Mouse (Mus musculus): ENCODE measurements around the gene Pank4. TPM values are rescaled to one million over a fixed set of nuclear protein-coding genes. Genes with fewer than 3 reads are reported as not detected.

Gene Pank4
- polyA plus RNA-seq, 1 experiment from 2014 or later, result 42.0 TPM

GRCm38 (mm10) chr4:154929088-154929660 lies 34.7 kb upstream of the Pank4 start:
- no peak overlapping the region for H3K4me3 ChIP-seq (replicated peaks)
- no peak overlapping the region for H3K9ac ChIP-seq (replicated peaks)
- no peak for ATAC-seq
- H3K36me3 ChIP-seq, result no peaks in the 10 kb centered on the region
- peaks cover 7% of the 10 kb centered on the region; the same call in 1 of the 2 replicates for H3K4me1 ChIP-seq (replicated peaks)
- H3K4me2 ChIP-seq (replicated peaks), result no peak overlapping the region
- WGBS, result 87% methylated on average over 12 of the region's 12 CpGs
- H3K27ac ChIP-seq, result no peak overlapping the region
- H3K27me3 ChIP-seq, result no peaks in the 10 kb centered on the region
- H3K9me3 ChIP-seq, result no peaks in the 10 kb centered on the region

DNA sequence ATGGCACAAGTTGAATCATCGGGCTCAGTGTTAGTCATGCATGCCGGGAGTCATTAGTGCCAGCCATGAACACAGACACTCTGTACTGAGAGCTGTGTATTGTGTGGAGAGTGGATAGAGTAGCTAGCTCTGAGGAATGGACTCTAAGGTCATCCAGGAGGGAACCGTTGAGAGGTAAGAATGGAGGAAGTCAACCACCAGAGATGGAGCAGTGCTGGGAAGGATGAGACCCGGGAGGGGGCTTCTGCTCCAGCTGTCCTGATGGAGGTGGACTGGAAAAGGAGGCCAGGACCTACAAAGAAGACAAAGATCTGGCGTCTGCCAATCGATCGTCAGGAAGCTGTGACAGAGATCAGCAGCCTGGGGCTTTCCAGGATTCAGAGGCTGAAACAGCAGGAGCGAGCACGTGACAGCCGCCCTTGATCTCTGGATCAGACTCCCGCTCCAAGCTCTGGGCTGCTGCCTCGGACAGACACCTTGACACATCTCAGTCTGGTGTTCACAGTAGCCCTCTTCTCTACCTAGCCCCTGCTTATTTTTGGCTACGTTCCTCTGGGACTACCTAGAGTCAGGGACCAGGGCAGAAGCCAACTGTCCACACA lies 30.5 kb upstream of the Pank4 start:
- H3K27ac ChIP-seq, result no peak overlapping the region
- no peak overlapping the region for H3K4me3 ChIP-seq (replicated peaks)
- no peaks in the 10 kb centered on the region for H3K9me3 ChIP-seq
- 56% methylated on average over 13 of the region's 13 CpGs for WGBS
- ATAC-seq, result no peak
- no peak overlapping the region for H3K4me2 ChIP-seq (replicated peaks)
- H3K27me3 ChIP-seq, result no peaks in the 10 kb centered on the region
- no peaks in the 10 kb centered on the region for H3K36me3 ChIP-seq
- peaks cover 14% of the 10 kb centered on the region for H3K4me1 ChIP-seq (replicated peaks)
- no peak overlapping the region for H3K9ac ChIP-seq (replicated peaks)

DNA sequence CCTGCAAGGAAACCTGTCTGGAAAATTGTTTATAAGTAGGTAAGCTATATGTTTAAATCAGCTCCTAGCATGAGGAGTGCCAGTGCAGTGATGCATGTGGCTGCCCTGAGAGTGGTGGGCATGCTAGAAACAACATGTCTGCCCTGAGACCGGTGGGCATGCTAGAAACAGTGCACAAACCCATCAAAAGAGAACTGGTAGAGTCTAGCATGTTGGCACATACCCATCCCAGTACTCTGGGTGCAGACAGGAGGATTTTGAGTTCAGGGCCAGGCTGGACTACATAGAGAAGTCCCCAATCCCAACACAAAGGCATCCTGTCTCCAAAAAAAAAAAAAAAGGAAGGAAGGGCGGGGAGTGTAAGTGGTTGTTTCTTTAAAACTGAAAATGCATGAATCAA lies 29.1 kb upstream of the Pank4 start:
- H3K27ac ChIP-seq, result no peak overlapping the region
- H3K36me3 ChIP-seq, result no peaks in the 10 kb centered on the region
- WGBS, result 85% methylated on average over 2 of the region's 2 CpGs
- H3K9me3 ChIP-seq, result no peaks in the 10 kb centered on the region
- H3K4me1 ChIP-seq (replicated peaks), result peaks cover 14% of the 10 kb centered on the region
- no peak overlapping the region for H3K9ac ChIP-seq (replicated peaks)
- no peak overlapping the region for H3K4me3 ChIP-seq (replicated peaks)
- no peak for ATAC-seq
- H3K4me2 ChIP-seq (replicated peaks), result no peak overlapping the region
- H3K27me3 ChIP-seq, result no peaks in the 10 kb centered on the region

DNA sequence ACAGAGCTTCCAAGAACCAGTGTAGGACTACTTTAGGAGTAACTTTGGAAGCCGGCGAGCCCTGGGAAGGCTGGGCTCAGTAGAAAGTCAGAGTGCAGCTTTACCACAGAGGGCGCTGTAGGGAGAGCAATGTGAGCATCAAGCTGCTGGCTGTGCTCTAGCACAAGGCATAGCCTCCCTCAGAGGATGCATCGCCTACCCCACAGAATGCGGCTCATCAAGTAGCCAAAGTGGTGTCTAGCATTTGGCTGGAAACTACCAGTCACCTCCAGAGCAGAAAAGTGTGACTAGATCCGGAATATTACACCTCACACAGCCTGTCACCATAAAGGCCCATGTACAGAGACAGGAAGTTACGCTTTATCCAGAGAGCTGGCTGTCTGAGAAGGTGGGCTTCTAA lies 28.1 kb upstream of the Pank4 start:
- H3K9ac ChIP-seq (replicated peaks), result no peak overlapping the region
- no peaks in the 10 kb centered on the region for H3K9me3 ChIP-seq
- no peaks in the 10 kb centered on the region for H3K36me3 ChIP-seq
- no peaks in the 10 kb centered on the region for H3K27me3 ChIP-seq
- WGBS, result 73% methylated on average over 7 of the region's 7 CpGs
- peaks cover 14% of the 10 kb centered on the region for H3K4me1 ChIP-seq (replicated peaks)
- no peak overlapping the region for H3K4me2 ChIP-seq (replicated peaks)
- ATAC-seq, result no peak
- H3K27ac ChIP-seq, result no peak overlapping the region
- no peak overlapping the region for H3K4me3 ChIP-seq (replicated peaks)

GRCm38 (mm10) chr4:154936542-154937255 lies 27.2 kb upstream of the Pank4 start:
- Histone ChIP-seq H3K9ac (replicated peaks) (no peak overlapping the region), H3K36me3 (no peaks in the 10 kb centered on the region), H3K4me3 (replicated peaks) (no peak overlapping the region), H3K4me2 (replicated peaks) (no peak overlapping the region), H3K4me1 (replicated peaks) (peaks cover 14% of the 10 kb centered on the region), H3K27ac (no peak overlapping the region), H3K9me3 (no peaks in the 10 kb centered on the region), H3K27me3 (no peaks in the 10 kb centered on the region)
- no peak for ATAC-seq
- 40% methylated on average over 8 of the region's 8 CpGs for WGBS

DNA sequence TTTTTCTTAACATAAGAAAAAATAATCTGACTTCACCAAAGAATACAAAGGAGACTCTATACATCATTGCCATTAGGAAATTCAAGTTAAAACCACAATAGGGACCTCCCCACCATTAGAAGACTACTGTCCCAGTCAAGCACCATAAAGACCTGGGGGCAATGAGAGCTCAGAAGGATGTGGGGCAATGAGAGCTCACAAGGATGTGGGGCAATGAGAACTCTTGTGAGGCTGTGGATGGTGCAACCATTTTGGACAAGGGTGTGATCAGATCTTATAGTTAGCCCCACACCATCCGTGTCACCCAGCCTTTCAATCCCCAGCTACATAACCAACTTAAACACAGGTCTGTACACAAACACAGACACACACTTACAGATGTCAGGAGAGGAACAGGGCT lies 26.2 kb upstream of the Pank4 start:
- Histone ChIP-seq H3K9ac (replicated peaks) (no peak overlapping the region), H3K4me1 (replicated peaks) (peaks cover 14% of the 10 kb centered on the region), H3K27ac (no peak overlapping the region), H3K36me3 (no peaks in the 10 kb centered on the region), H3K4me3 (replicated peaks) (no peak overlapping the region), H3K4me2 (replicated peaks) (no peak overlapping the region), H3K27me3 (no peaks in the 10 kb centered on the region), H3K9me3 (no peaks in the 10 kb centered on the region)
- no peak for ATAC-seq
- WGBS, result 82% methylated on average over 1 of the region's 1 CpGs

DNA sequence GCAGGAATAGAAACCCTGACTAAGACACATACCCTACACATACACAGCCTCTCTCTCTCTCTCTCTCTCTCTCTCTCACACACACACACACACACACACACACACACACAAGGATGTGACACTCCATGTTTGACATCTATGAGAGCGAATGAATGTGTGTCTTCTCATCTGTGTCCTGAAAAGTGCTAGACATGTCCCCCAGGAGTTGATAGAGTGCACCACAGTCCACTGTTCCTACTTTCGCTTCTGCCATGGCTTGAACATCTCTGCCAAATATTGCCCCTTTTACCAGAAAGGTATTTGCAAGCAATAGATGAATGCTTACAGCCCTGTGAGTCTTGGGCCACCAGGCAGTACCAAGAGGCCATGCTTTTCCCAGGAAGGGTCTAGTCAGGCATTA lies 23.8 kb upstream of the Pank4 start:
- H3K9me3 ChIP-seq, result no peaks in the 10 kb centered on the region
- no peaks in the 10 kb centered on the region for H3K27me3 ChIP-seq
- H3K4me2 ChIP-seq (replicated peaks), result no peak overlapping the region
- H3K4me1 ChIP-seq (replicated peaks), result peaks cover 9% of the 10 kb centered on the region
- no peak overlapping the region for H3K9ac ChIP-seq (replicated peaks)
- H3K4me3 ChIP-seq (replicated peaks), result no peak overlapping the region
- ATAC-seq, result no peak
- H3K27ac ChIP-seq, result no peak overlapping the region
- H3K36me3 ChIP-seq, result no peaks in the 10 kb centered on the region
- WGBS, result 88% methylated on average over 2 of the region's 2 CpGs

- Histone ChIP-seq H3K9me3 (no peaks in the 10 kb centered on the region), H3K27me3 (no peaks in the 10 kb centered on the region), H3K9ac (replicated peaks) (no peak overlapping the region), H3K4me1 (replicated peaks) (peaks cover 19% of the 10 kb centered on the region), H3K36me3 (no peaks in the 10 kb centered on the region), H3K4me3 (replicated peaks) (no peak overlapping the region), H3K4me2 (replicated peaks) (no peak overlapping the region), H3K27ac (no peak overlapping the region)
- WGBS, result 90% methylated on average over 5 of the region's 5 CpGs
- ATAC-seq, result no peak
Measured at GRCm38 (mm10) chr4:154941831-154942230, 22.1 kb upstream of the Pank4 start.

DNA sequence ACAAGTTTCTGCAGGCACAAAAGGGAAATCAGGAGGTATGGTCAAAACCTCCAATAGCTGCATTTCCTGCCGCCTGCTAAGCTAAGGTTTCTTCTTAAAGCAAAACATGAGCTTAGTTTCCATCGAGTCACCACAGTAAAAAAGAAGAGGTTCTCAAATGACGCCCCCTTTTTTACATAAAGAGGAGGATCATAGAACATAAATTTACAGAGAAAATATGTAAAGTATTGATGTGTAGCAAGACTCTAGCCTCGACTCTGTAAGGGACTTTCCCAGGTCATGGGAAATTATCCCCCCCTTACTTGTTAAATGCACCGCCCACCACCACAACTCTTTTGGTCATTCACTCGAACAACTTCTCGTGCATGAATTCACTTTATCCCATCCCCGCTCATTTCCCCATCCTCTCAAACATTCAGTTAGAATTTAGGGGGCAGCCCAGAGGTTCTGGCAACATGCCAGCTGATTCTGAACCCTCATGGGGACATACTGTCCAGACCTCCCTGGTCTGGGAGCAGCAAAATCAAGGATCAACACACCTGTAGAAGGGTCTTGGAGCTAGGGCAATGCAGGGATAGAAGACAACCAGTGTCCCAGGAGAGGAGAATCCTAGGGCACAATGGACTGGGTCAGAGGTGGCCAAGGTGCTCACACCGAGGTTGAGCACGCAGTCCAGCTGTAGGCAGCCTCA lies 21.1 kb upstream of the Pank4 start:
- H3K36me3 ChIP-seq, result no peaks in the 10 kb centered on the region
- H3K27ac ChIP-seq, result no peak overlapping the region
- peaks cover 22% of the 10 kb centered on the region for H3K4me1 ChIP-seq (replicated peaks)
- no peak overlapping the region for H3K9ac ChIP-seq (replicated peaks)
- H3K27me3 ChIP-seq, result no peaks in the 10 kb centered on the region
- no peak overlapping the region for H3K4me2 ChIP-seq (replicated peaks)
- no peaks in the 10 kb centered on the region for H3K9me3 ChIP-seq
- H3K4me3 ChIP-seq (replicated peaks), result no peak overlapping the region
- ATAC-seq, result no peak
- 84% methylated on average over 10 of the region's 10 CpGs for WGBS

DNA sequence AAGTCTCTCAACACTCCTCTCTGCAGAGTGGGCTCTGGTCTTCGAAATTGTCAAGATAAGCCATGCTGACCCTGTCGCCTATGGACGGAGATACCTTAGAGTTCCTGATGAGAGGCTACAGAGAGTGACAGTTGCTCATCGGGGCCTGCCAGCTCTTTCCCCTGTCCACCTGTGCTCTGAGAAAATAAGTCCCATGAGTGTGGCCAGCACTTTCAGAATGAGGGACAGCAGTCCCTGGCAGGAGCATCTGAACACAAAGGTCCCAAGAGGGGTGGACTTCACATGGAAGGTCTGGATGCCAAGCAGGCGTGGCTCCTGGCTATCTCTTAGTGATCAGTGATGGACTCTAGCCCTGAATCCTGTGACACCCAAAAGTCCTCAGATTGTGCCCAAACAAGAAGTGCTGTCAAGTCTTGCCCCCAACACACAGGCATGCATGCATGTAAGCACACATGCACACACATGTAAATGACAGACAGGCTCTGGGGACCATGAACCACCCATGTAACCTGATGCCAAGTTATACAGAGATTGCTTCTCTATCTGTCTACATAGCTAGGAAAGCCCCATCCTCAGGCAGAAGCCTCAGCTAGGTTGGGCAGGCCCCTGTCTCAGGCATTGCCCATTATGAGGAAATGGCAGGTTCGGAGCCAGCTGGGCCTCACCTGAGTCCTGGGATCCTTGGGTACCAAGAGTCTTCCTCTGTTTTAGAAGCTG lies 20.4 kb upstream of the Pank4 start:
- no peaks in the 10 kb centered on the region for H3K27me3 ChIP-seq
- H3K9me3 ChIP-seq, result no peaks in the 10 kb centered on the region
- H3K9ac ChIP-seq (replicated peaks), result no peak overlapping the region
- WGBS, result 93% methylated on average over 6 of the region's 6 CpGs
- H3K4me1 ChIP-seq (replicated peaks), result peaks cover 25% of the 10 kb centered on the region
- H3K27ac ChIP-seq, result no peak overlapping the region
- H3K4me2 ChIP-seq (replicated peaks), result no peak overlapping the region
- no peaks in the 10 kb centered on the region for H3K36me3 ChIP-seq
- no peak overlapping the region for H3K4me3 ChIP-seq (replicated peaks)
- no peak for ATAC-seq

GRCm38 (mm10) chr4:154944121-154944590 lies 19.8 kb upstream of the Pank4 start:
- Histone ChIP-seq H3K27ac (no peak overlapping the region), H3K36me3 (no peaks in the 10 kb centered on the region), H3K4me1 (replicated peaks) (peaks cover 31% of the 10 kb centered on the region), H3K9ac (replicated peaks) (no peak overlapping the region), H3K4me2 (replicated peaks) (no peak overlapping the region), H3K27me3 (no peaks in the 10 kb centered on the region), H3K4me3 (replicated peaks) (no peak overlapping the region), H3K9me3 (no peaks in the 10 kb centered on the region)
- ATAC-seq, result peak; percentile 24
- 14% methylated on average over 2 of the region's 2 CpGs for WGBS

All from midbrain, embryonic 13.5 days (tissue).